Comparison of ENCODE assay signal across 15 mouse cellular contexts in genomic region chr10:42260523-42260922, GRCm38 (mm10). TPM values are rescaled to one million over a fixed set of nuclear protein-coding genes. Genes with fewer than 3 reads are reported as not detected.
DNase-seq lines count a peak whose midpoint lies in the region; ATAC-seq lines count a peak whose summit lies in the region.
"Had no signal": no experiment of that assay in that cellular context is flagged by ENCODE, and none has a peak within 500 bp of the region (broad histone marks: within the 10 kb centered on the region; RNA-seq: fewer than 3 reads in every experiment).

No protein-coding gene starts in this region.

- 80% methylated on average over 8 of the region's 8 CpGs for WGBS in embryonic facial prominence, embryonic 10.5 days

- H3K36me3 ChIP-seq in embryonic facial prominence, embryonic 10.5 days (replicated peaks), result peaks cover 9% of the 10 kb centered on the region

- no peak for DNase-seq in frontal cortex, postnatal 36 days (ENCODE audit: low spot score in 2 of 2)
- DNase-seq in ovary, adult 18-20 months (ENCODE audit: low spot score), result peak; percentile 49
- DNase-seq in ovary, postnatal 10 days (ENCODE audit: low spot score), result no peak
- no peak for DNase-seq in embryonic facial prominence, embryonic 10.5 days (ENCODE audit: low spot score)
- DNase-seq in gastrocnemius, postnatal 25 days, result no peak
- DNase-seq in adrenal gland, adult 8-10 months, result no peak
- DNase-seq: adrenal gland, postnatal 36 days; cerebellum, postnatal 36 days; gastrocnemius, postnatal 10 days; kidney, adult 11 months; left cerebral cortex, postnatal 4 days had no signal

- H3K27ac ChIP-seq in embryonic facial prominence, embryonic 10.5 days (replicated peaks), result 0 out of 2 replicates have a peak overlapping the region, but pooled peaks have one; percentile 24
- H3K27ac ChIP-seq: layer of hippocampus, adult 2 months; macrophage had no signal

- peak; percentile 60; the same call in 1 of the 2 replicates for ATAC-seq in frontal cortex, adult (ENCODE audit: low TSS enrichment)
- peak; percentile 68 for ATAC-seq in megakaryocyte progenitor cell, adult 5-6 weeks (replicated peaks; ENCODE audit: poor library complexity)

- H3K4me1 ChIP-seq in embryonic facial prominence, embryonic 10.5 days, result peaks cover 5% of the 10 kb centered on the region; the same call in 1 of the 2 replicates

- H3K9me3 ChIP-seq in embryonic facial prominence, embryonic 10.5 days, result no peaks in the 10 kb centered on the region

- no peak overlapping the region for H3K4me3 ChIP-seq in embryonic facial prominence, embryonic 10.5 days
- H3K4me3 ChIP-seq: layer of hippocampus, adult 2 months had no signal

- no peaks in the 10 kb centered on the region for H3K27me3 ChIP-seq in embryonic facial prominence, embryonic 10.5 days (replicated peaks; ENCODE audit: low read depth, poor library complexity, severe bottlenecking)

RNA-seq across cellular contexts. Expression of gene Foxo3, which starts 16.0 kb away (rescaled TPM):
- 2.8 and 3.3 TPM in 2 replicates for polyA plus RNA-seq in embryonic facial prominence, embryonic 10.5 days (2016; fragmentation: Nextera tagmentation; extraction: Ambion mirVana)
- total RNA-seq in megakaryocyte progenitor cell, adult 5-6 weeks (2015), result 19.9 and 23.7 TPM in 2 replicates
- total RNA-seq in megakaryocyte progenitor cell, adult 5-6 weeks (2017), result 20.1 and 22.8 TPM in 2 replicates
- 10 to 100 TPM; 21.6 to 22.6 TPM for total RNA-seq in gastrocnemius, postnatal 25 days (2021)
- total RNA-seq in adrenal gland, adult 8-10 months (2022), result 10 to 100 TPM; 57.7 to 70.0 (median 65.4) TPM
